Mouse (Mus musculus) lung, postnatal 0 days (tissue): Measurements from ENCODE around the gene Alg13. TPM values are rescaled to one million over a fixed set of nuclear protein-coding genes. Genes with fewer than 3 reads are reported as not detected.

Experiments used
- ATAC-seq: fragments of 200-750 bp; cut with Nextera tagmentation; 2 replicates; pipeline ENCODE4 v1.8.0; 2017; ENCODE audit warnings: moderate library complexity
- DNase-seq: peaks from one replicate; pipeline ENCODE4 v3.0.0-alpha.2; 2016; ENCODE audit warnings: low spot score
- H3K27ac ChIP-seq: fragments of 300-500 bp; sonication (generic); 2 replicates; pipeline ENCODE4 v1.5.1; 2014; ENCODE audit warnings: antibody characterized with exemption, mild to moderate bottlenecking, low read length, mixed read lengths
- H3K27me3 ChIP-seq: fragments of 300-500 bp; sonication (generic); replicated peaks from 2 replicates; pipeline ENCODE4 v1.6.1; 2014; ENCODE audit warnings: low read length, mixed read lengths; ENCODE audit not compliant: insufficient read depth
- H3K36me3 ChIP-seq: fragments of 300-500 bp; sonication (generic); 2 replicates; pipeline ENCODE4 v1.6.1; 2014; ENCODE audit warnings: low read length, mixed read lengths; ENCODE audit not compliant: insufficient read depth
- H3K4me1 ChIP-seq: fragments of 300-500 bp; sonication (generic); 2 replicates; pipeline ENCODE4 v1.6.1; 2014; ENCODE audit warnings: antibody characterized with exemption, low read depth, low read length, mixed read lengths; ENCODE audit not compliant: insufficient read depth
- H3K4me2 ChIP-seq: fragments of 300-500 bp; sonication (generic); replicated peaks from 2 replicates; pipeline ENCODE4 v1.6.1; 2014; ENCODE audit warnings: low read depth, mild to moderate bottlenecking, low read length, moderate library complexity, mixed read lengths
- H3K4me3 ChIP-seq: fragments of 300-500 bp; sonication (generic); 2 replicates; pipeline ENCODE4 v1.5.1; 2014; ENCODE audit warnings: low read depth, low read length
- H3K9ac ChIP-seq: fragments of 300-500 bp; sonication (generic); replicated peaks from 2 replicates; pipeline ENCODE4 v1.6.1; 2014; ENCODE audit warnings: low read depth, mild to moderate bottlenecking
- H3K9me3 ChIP-seq: fragments of 300-500 bp; sonication (generic); 2 replicates; pipeline ENCODE4 v1.6.1; 2016; ENCODE audit warnings: low read length, mixed read lengths
- CTCF ChIP-seq: IDR thresholded peaks from 2 replicates; pipeline ENCODE4 v1.5.1; 2016; ENCODE audit warnings: antibody characterized with exemption, mild to moderate bottlenecking
- EP300 ChIP-seq: IDR thresholded peaks from 2 replicates; pipeline ENCODE4 v1.6.1; 2016; ENCODE audit warnings: antibody characterized with exemption, mild to moderate bottlenecking, control low read depth
- WGBS: fragments of 180-500 bp; shearing (Covaris S2); extraction: QIAGEN DNeasy Blood & Tissue Kit; methylation state at CpG from one replicate; pipeline ENCODE4 v1.1.7; 2014; 5-methylcytosine and 5-hydroxymethylcytosine counted together
- polyA plus RNA-seq: library from polyadenylated mRNA; unstranded; fragments of >200 nt; fragmentation: Nextera tagmentation; extraction: Ambion mirVana; gene quantifications from 2 replicates; pipeline ENCODE4 v1.2.1, GENCODE M21; 2015

Gene Alg13
- polyA plus RNA-seq, result 6.3 and 7.9 TPM in 2 replicates

- Histone ChIP-seq H3K36me3 (no peaks in the 10 kb centered on the region), H3K4me2 (peak within 1 kb of the TSS; percentile 81), H3K4me1 (no peaks in the 10 kb centered on the region), H3K9ac (peak within 1 kb of the TSS; percentile 39; the same call in 1 of the 2 replicates), H3K27ac (peak within 1 kb of the TSS; percentile 68), H3K27me3 (no peaks in the 10 kb centered on the region), H3K9me3 (no peaks in the 10 kb centered on the region), H3K4me3 (peak within 1 kb of the TSS; percentile 63)
- ATAC-seq (peak; percentile 95), DNase-seq (peak; percentile 88)
- 12% methylated on average over 29 of the region's 47 CpGs for WGBS
- TF ChIP-seq CTCF, result no peak
- no peak for TF ChIP-seq EP300
Observed at GRCm38 (mm10) chrX:144317548-144318163, at the start of gene Alg13. Gene Alg13 (plus strand): TSS chrX:144317804.

GRCm38 (mm10) chrX:144268606-144269005 lies 49.0 kb upstream of the Alg13 start:
- no peak for TF ChIP-seq CTCF
- no peak for TF ChIP-seq EP300
- Histone ChIP-seq H3K4me2 (no peak overlapping the region), H3K4me1 (no peaks in the 10 kb centered on the region), H3K9me3 (no peaks in the 10 kb centered on the region), H3K27me3 (no peaks in the 10 kb centered on the region), H3K36me3 (no peaks in the 10 kb centered on the region), H3K9ac (no peak overlapping the region), H3K27ac (no peak overlapping the region), H3K4me3 (no peak overlapping the region)
- DNase-seq (no peak), ATAC-seq (no peak)
- 75% methylated on average over 1 of the region's 1 CpGs for WGBS

- no peak for ATAC-seq
- WGBS, result 56% methylated on average over 2 of the region's 2 CpGs
- no peak overlapping the region for H3K4me3 ChIP-seq
- H3K9ac ChIP-seq, result no peak overlapping the region
- H3K9me3 ChIP-seq, result no peaks in the 10 kb centered on the region
- no peaks in the 10 kb centered on the region for H3K36me3 ChIP-seq
- H3K4me1 ChIP-seq, result no peaks in the 10 kb centered on the region
- H3K4me2 ChIP-seq, result no peak overlapping the region
- DNase-seq, result peak; percentile 44
- no peak overlapping the region for H3K27ac ChIP-seq
- TF ChIP-seq CTCF, result peak; percentile 69
- TF ChIP-seq EP300, result no peak
- no peaks in the 10 kb centered on the region for H3K27me3 ChIP-seq
Observed at GRCm38 (mm10) chrX:144301476-144301875, 16.1 kb upstream of the Alg13 start.

GRCm38 (mm10) chrX:144305659-144306058 lies 11.9 kb upstream of the Alg13 start:
- no peak overlapping the region for H3K4me3 ChIP-seq
- no peaks in the 10 kb centered on the region for H3K9me3 ChIP-seq
- H3K4me1 ChIP-seq, result no peaks in the 10 kb centered on the region
- H3K4me2 ChIP-seq, result no peak overlapping the region
- DNase-seq (no peak), ATAC-seq (no peak)
- H3K36me3 ChIP-seq, result no peaks in the 10 kb centered on the region
- no peaks in the 10 kb centered on the region for H3K27me3 ChIP-seq
- 81% methylated on average over 2 of the region's 2 CpGs for WGBS
- no peak overlapping the region for H3K27ac ChIP-seq
- TF ChIP-seq EP300 (no peak), CTCF (no peak)
- H3K9ac ChIP-seq, result no peak overlapping the region

- Histone ChIP-seq H3K27me3 (no peaks in the 10 kb centered on the region), H3K9me3 (no peaks in the 10 kb centered on the region), H3K4me3 (no peak overlapping the region), H3K27ac (no peak overlapping the region), H3K4me1 (no peaks in the 10 kb centered on the region), H3K4me2 (no peak overlapping the region), H3K36me3 (no peaks in the 10 kb centered on the region), H3K9ac (no peak overlapping the region)
- no peak for ATAC-seq
- 49% methylated on average over 2 of the region's 2 CpGs for WGBS
- TF ChIP-seq CTCF (no peak), EP300 (no peak)
- DNase-seq, result no peak
Observed at GRCm38 (mm10) chrX:144314041-144314440, 3.6 kb upstream of the Alg13 start.

GRCm38 (mm10) chrX:144315028-144315427 lies 2.6 kb upstream of the Alg13 start:
- Histone ChIP-seq H3K27me3 (no peaks in the 10 kb centered on the region), H3K4me2 (no peak overlapping the region), H3K9me3 (no peaks in the 10 kb centered on the region), H3K4me1 (no peaks in the 10 kb centered on the region), H3K9ac (no peak overlapping the region), H3K27ac (no peak overlapping the region), H3K4me3 (no peak overlapping the region), H3K36me3 (no peaks in the 10 kb centered on the region)
- no peak for TF ChIP-seq EP300
- no peak for TF ChIP-seq CTCF
- ATAC-seq, result no peak
- DNase-seq, result no peak
- 17% methylated on average over 5 of the region's 5 CpGs for WGBS

GRCm38 (mm10) chrX:144316004-144316403 lies 1.6 kb upstream of the Alg13 start:
- DNase-seq (no peak), ATAC-seq (no peak)
- Histone ChIP-seq H3K36me3 (no peaks in the 10 kb centered on the region), H3K4me2 (no peak overlapping the region), H3K4me1 (no peaks in the 10 kb centered on the region), H3K9ac (no peak overlapping the region), H3K27me3 (no peaks in the 10 kb centered on the region), H3K4me3 (no peak overlapping the region), H3K27ac (no peak overlapping the region), H3K9me3 (no peaks in the 10 kb centered on the region)
- TF ChIP-seq EP300 (no peak), CTCF (no peak)
- WGBS, result 53% methylated on average over 5 of the region's 5 CpGs
